Mouse (Mus musculus) heart, postnatal 25 days (tissue): Measurements from ENCODE around the gene Samd14. TPM values are rescaled to one million over a fixed set of nuclear protein-coding genes. Genes with fewer than 3 reads are reported as not detected.
"Not testable (repeated sequence)": the region's sequence is repeated elsewhere in the genome, so short reads cannot be mapped to it uniquely, and the experiment has no call there.

Source experiments
- DNase-seq: peaks from one replicate; pipeline ENCODE4 v3.0.0; 2022; ENCODE audit warnings: low spot score
- intact Hi-C: fragments of 180-260 bp; cut with DNase I; formaldehyde crosslinking; loops from one replicate; pipeline ENCODE4 v1.15.1; 2025
- total RNA-seq, 2 experiments: library from RNA; stranded (reverse); gene quantifications; 2 replicates each; pipeline ENCODE4 v1.2.3; 2021

The Samd14 gene
- 1 to 10 TPM; 1.2 to 1.5 TPM for total RNA-seq

DNA sequence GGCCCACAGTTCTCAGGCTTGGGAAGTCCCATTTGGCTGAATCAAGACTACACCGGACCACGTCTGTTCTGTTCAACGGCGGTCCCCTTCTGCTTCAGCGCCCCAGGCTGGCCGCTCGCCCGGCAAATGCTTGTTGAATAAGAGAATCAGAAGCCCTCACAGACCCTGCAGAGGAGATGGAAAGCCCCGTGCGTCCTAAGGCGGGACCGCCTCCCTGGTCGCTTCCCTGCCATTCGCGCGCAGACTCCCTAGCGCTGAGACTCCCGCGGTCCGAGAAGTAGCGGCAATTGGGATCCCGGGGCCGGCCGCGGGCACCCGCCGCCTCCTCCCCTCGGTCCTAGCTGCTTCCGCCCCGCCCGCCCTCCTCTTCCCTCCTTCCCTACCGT, at the start of gene Samd14:
Samd14 (plus strand) TSS at position 251 of the 386 bp plus-strand sequence.
- no peak for DNase-seq
- intact Hi-C loops = no loop called here

GRCm38 (mm10) chr11:94962534-94963101, 47.1 kb upstream of the Samd14 start:
- DNase-seq = no peak
- intact Hi-C loops = no loop called here

DNA sequence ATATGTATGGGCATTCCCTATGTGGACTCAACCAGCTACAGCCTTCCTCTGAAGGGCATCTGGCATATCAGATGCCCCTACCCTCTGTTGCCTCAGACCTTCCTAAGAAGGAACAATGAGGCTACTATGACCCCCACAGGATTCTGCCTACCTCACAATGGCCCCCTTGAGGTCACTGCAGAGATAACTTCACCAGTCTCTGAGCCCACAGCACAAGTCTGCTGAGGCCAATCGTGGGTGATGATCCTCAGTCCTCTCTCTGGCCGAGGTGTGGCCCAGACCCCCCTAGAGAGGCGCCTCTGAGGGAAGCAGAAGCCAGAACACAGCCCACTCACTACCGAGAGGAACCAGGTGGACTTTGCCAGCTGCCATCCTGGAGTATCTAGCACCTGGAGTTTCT, 42.3 kb upstream of the Samd14 start, which contains the start of gene Hils1:
Hils1 (plus strand) TSS at position 175 of the 400 bp plus-strand sequence.
- intact Hi-C loops = no loop called here
- DNase-seq = no peak

DNA sequence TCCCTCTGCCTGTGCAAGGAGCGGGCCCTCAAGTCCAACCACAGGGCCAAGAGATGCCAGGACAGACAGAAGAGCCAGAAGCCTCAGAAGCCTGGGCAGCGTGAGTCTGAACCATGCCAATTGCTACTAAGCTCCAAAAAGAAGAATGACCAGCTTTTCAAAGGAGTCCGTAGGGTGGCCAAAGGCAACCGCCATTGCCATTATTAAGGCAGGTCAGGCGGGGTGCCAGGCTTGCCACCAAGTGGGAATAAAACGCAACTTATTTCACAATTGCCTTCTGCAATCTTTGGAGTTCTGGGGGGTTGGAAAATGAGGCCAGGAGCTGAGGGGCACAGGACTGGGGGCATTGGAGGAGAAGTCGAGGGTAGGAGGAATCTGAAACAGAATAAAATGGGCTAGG, 41.5 kb upstream of the Samd14 start:
- intact Hi-C loops = no loop called here
- DNase-seq = no peak

GRCm38 (mm10) chr11:94969709-94970108, 40.0 kb upstream of the Samd14 start:
- not testable (repeated sequence) for DNase-seq
- intact Hi-C loops = loop anchor here (1.0 kb wide), 1 partner anchor 30 kb away; no protein-coding TSS in a partner anchor

DNA sequence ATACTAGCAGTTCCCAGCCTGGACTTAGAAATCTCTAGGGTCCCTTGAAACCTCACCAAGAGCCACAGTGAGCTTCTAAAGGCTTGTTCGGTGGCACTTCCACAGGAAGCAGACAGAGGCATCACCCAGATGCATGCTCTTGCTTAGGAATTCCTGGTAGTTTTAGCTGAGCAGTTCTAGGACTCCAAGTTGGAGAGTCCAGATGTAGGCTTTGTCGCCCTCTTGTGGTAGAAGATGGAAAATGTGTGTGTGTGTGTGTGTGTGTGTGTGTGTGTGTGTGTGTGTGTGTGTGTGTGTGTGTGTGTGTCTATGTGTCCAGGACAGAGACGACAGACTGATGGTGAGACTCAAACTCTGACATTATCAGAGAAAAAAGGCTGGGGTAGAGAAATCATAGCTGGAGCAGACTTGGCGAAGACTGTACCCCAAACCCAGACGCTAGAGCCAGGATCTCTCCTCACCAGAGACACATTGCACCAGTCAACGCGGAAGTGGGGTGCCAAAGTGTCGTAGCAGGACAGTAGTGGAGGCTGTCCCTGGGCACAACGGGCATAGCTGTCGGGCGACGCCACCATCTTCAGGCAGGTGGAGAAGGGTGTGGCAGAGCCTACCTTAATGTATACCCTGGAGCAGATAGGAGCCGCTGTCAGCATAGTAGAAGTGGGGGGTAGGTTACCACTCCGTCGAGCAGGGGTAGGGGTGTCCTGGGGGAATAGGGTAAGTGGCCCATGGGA, 39.3 kb upstream of the Samd14 start:
- peak; percentile 35 for DNase-seq
- intact Hi-C loops = loop anchor here (1.0 kb wide), 1 partner anchor 31 kb away; no protein-coding TSS in a partner anchor

- intact Hi-C loops = no loop called here
Measured at GRCm38 (mm10) chr11:94971895-94972615, 37.6 kb upstream of the Samd14 start.

GRCm38 (mm10) chr11:94972887-94973286, 36.8 kb upstream of the Samd14 start:
- intact Hi-C loops = no loop called here
- DNase-seq = no peak

More at GRCm38 (mm10) chr11:94971895-94972615, 37.6 kb upstream of the Samd14 start:
- DNase-seq = no peak

DNA sequence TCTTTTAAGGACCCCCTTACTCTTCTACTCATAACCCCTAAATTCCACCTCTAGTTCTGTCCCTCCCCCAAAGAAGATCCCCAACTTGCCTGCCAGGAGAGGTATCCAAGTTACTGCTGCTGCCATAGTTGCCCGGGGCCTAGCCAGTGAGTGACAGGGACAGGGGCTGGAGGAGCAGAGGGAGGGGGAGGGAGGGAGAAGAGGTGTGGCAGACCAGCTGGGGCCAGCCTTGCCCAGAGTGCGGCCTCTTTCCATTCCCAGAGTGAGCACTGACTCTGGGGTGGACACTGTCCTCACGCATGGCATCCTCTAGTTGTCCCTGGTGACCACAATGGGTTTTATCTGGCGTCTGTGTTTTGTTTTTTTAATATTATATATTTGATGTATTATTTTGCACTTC, 36.4 kb upstream of the Samd14 start:
- intact Hi-C loops = no loop called here
- no peak for DNase-seq

GRCm38 (mm10) chr11:94974951-94975350, 34.7 kb upstream of the Samd14 start:
- intact Hi-C loops = no loop called here
- no peak for DNase-seq

GRCm38 (mm10) chr11:94976199-94976598, 33.5 kb upstream of the Samd14 start, which contains the start of gene Sgca:
TSS of gene Sgca (minus strand) at chr11:94976327.
- no peak for DNase-seq
- intact Hi-C loops = no loop called here

- no peak for DNase-seq
- intact Hi-C loops = loop anchor here (2.0 kb wide), 1 partner anchor 14 kb away; no protein-coding TSS in a partner anchor
Measured at GRCm38 (mm10) chr11:94978178-94978915, 31.3 kb upstream of the Samd14 start.

- peak; percentile 94 for DNase-seq
- intact Hi-C loops = loop anchor here (1.0 to 2.0 kb wide), 2 partner anchors 14 to 21 kb away; no protein-coding TSS in a partner anchor
Measured at GRCm38 (mm10) chr11:94978947-94979346, 30.7 kb upstream of the Samd14 start.

DNA sequence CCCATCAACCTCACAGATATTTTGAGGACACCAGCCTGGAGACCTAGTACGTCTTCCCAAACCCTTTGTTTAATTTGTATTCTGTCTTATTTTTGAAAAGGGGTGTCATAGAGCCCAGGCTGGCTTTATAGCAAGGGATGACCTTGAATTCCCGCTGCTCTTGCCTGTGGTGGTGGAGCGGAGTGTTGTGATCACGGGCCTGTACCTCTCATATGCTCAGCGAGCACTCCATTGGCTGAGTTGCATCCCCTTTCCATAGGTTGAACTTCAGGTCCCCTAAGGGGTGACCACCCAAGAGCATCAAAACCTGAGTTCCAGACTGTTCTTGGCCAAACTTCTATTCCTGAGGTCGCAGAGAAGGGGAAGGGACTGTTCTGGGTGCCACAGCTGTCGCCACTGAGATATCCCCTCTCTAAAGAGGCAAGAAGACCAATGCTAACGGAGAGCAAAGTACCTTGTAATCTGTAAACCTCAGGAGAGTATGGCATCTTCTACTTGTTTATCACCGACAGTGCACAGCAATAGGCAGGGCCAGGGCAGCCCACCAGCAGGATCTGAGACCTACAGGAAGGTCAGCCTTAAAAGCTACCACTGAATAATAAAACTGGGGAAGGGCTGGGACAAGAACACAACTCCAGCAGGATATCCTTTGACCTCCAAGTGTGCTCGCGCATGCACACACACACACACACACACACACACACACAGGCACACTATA, 30.1 kb upstream of the Samd14 start:
- intact Hi-C loops = loop anchor here (1.0 to 2.0 kb wide), 2 partner anchors 13 to 21 kb away; no protein-coding TSS in a partner anchor
- no peak for DNase-seq

GRCm38 (mm10) chr11:94985140-94985539, 24.5 kb upstream of the Samd14 start:
- DNase-seq = no peak
- intact Hi-C loops = no loop called here

- no peak for DNase-seq
- intact Hi-C loops = no loop called here
Measured at GRCm38 (mm10) chr11:94985822-94986221, 23.9 kb upstream of the Samd14 start.

DNA sequence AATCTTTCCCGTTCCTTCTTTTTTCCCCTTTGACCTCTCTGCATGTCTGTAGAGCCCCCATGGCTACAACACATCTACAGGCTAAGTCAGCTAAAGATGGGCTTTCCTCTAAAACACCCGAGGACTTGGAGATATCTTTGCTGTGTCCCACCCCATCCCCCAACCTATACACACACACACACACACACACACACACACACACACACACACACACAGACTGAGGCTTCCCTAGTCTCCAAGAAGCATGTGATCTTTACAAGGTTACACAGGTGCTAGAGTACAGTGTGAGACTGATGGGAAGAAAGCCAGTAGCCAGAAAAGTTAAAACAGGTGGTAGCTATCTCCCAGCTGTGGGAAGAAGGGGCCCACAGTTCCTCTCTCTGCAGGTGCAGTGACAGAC, 23.2 kb upstream of the Samd14 start:
- intact Hi-C loops = no loop called here
- no peak for DNase-seq

DNA sequence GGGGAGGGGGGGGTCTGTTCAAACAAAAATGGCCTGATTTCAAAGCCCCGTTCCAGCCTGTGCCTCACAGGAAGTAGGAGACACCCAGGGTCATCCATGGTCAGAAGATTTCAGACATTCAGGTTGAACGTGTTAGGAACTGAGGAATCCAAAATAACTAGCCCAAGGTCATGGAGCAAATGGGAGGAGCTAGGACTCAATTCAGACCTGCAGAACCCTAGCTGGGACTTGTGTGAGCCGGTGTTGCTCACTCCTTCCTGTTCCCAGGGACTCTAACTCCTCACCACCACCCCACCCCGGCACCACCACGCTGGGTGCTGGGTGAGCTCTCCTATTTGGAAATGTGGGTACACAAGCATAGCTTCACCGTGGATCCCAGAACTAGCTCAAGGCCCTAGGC, 22.3 kb upstream of the Samd14 start:
- no peak for DNase-seq
- intact Hi-C loops = no loop called here

GRCm38 (mm10) chr11:94987851-94988250, 21.8 kb upstream of the Samd14 start:
- no peak for DNase-seq
- intact Hi-C loops = no loop called here
